Mouse (Mus musculus) left cerebral cortex, postnatal 14 days (tissue): ENCODE measurements around the gene D1Pas1. TPM values are rescaled to one million over a fixed set of nuclear protein-coding genes. Genes with fewer than 3 reads are reported as not detected.

Source experiments
- DNase-seq, 2 experiments: peaks; one replicate each; pipeline ENCODE4 v3.0.0; 2021 to 2022; ENCODE audit warnings: low spot score in 2 of 2, mixed read lengths in 1 of 2
- intact Hi-C: fragments of 180-260 bp; cut with DNase I; formaldehyde crosslinking; loops from one replicate; pipeline ENCODE4 v1.15.1; 2025
- long read RNA-seq, 2 experiments: library from polyadenylated mRNA; stranded (forward); transcript quantifications; one replicate each; pipeline ENCODE4 v2.0.0; 2021
- total RNA-seq, 2 experiments: library from RNA; stranded (reverse); gene quantifications; 2 replicates each; pipeline ENCODE4 v1.2.3; 2021

Gene D1Pas1
- under 1 TPM in 1 of 2 experiments, not detected in 1; 0.11 TPM for total RNA-seq
- long read RNA-seq, experiment 1: 0 reads
- long read RNA-seq, experiment 2: 0 reads

GRCm38 (mm10) chr1:186967201-186967812 lies at the start of gene D1Pas1:
Gene D1Pas1, plus strand, starts transcription at chr1:186967416.
- DNase-seq: no peak

DNA sequence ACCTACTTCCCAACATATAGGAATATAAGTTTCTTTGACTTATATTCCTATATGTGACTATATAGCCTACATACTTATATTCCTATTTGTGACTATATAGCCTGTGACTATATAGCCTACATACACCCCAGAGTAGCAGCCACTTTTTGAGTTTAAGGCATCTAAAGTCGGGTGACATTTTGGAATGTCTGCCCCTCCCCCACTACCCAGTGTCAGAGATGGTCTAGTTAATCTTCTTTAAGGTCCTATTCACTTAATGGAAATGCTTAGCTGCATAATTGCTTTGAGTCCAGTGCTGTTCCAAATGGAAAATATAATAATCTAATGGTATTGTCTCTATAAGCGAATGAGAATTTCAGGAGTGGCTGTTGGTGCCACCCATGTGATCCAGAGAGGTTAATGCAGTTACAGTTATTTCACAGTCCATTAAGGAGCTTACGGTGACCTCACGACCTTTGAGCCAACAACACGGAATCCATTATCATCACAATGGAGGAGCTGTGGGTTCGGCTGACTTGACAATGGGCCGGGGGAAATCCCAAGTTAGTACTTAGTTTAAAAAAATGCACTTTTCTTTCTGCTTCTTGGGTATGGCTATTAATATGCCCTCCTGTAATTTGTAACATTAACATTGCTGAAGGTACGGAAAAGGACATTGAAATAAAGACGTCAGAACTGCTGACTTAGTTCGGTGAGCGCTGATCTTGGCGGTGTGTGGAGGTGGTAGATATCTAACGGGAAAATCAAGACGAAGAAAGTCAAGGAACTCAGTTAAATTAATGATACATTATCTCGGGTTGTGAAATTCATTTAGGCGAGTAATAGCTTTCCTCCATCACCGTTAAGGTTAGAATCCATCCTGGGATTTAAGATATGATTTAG lies 44.5 kb upstream of the D1Pas1 start:
- intact Hi-C loops: no loop called here
- no peak for DNase-seq

More at GRCm38 (mm10) chr1:186967201-186967812, at the start of gene D1Pas1:
- intact Hi-C loops: no loop called here

- intact Hi-C loops: no loop called here
- DNase-seq: peak; percentile 3 to 5
Measured at GRCm38 (mm10) chr1:186924027-186924426, 43.2 kb upstream of the D1Pas1 start.

DNA sequence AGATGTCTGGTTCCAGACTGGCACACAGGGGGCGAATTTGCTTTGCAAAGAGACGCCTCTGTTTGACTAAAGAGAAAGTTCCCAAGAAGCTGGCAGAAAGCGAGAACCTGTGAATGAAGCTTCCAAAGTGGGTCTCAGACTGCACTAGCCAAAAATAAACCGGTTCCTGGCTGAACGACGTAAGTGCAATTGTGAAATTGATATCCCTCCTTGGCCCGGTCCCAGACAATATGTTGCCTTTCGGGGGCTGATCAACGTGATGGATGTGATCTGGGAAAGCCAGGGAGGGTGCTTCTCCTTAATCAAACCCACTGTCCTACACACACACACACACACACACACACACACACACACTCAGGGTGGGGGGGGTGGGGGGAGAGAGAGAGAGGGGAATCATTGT lies 41.8 kb upstream of the D1Pas1 start:
- intact Hi-C loops: no loop called here
- DNase-seq: peak; percentile 22 to 44

- intact Hi-C loops: no loop called here
- DNase-seq: no peak
Measured at GRCm38 (mm10) chr1:186926316-186926949, 40.8 kb upstream of the D1Pas1 start.

DNA sequence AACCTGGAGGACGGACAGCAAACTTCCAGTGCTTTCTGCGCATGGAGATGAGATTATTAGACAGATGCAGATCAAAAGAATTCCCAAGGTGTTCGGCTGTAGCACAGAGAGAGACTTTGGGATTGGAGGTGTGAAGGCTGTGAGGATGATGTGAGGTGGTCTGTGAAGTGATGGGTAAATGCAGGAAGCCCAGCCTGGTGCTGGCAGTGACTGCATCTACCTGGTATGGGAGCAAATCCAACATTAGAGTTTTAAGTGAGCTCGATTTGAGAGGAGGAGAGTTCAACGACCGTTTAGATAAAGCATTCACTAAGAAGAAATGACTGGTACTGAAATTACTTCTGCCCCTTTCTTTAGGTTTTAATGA lies 40.3 kb upstream of the D1Pas1 start:
- no peak for DNase-seq

DNA sequence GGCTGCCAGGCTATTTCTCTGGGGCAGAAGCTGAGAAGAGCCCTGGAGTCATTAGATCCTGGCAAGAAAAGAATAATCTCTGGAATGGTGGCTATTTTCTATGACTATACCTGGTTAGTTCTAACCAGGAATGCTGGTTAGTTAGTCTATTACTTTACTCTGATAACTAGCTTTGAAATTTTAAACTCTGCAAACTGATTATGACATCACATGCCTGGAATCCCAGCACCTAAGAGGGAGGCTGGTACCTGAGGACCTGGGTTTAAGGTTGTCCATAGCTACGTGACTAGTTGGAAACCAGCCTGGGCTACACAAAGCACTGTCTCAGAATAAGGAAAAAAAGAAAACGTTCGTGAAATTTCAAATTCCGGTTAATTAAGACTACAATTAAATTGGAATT lies 39.7 kb upstream of the D1Pas1 start:
- intact Hi-C loops: no loop called here
- no peak for DNase-seq

More for the DNA sequence above, 40.3 kb upstream of the D1Pas1 start:
- intact Hi-C loops: no loop called here

- no peak for DNase-seq
- intact Hi-C loops: no loop called here
Measured at GRCm38 (mm10) chr1:186930160-186930887, 36.9 kb upstream of the D1Pas1 start.

DNA sequence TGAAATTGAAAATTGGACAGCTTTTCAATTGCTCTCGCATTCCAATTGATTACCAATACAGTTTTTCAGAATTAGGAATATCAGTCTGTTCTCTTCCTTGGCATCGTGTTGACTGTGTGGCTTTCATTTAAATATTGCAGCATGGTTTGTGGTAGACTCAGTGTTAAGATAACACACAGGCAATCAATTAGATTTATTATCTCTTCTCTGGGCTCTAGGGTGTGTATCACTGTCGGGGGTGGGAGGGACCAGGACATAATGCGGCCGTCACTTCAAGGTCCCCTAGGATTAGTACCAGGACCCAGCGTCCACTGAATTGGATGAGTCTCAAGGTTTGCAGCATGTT lies 36.4 kb upstream of the D1Pas1 start:
- DNase-seq: no peak
- intact Hi-C loops: no loop called here

DNA sequence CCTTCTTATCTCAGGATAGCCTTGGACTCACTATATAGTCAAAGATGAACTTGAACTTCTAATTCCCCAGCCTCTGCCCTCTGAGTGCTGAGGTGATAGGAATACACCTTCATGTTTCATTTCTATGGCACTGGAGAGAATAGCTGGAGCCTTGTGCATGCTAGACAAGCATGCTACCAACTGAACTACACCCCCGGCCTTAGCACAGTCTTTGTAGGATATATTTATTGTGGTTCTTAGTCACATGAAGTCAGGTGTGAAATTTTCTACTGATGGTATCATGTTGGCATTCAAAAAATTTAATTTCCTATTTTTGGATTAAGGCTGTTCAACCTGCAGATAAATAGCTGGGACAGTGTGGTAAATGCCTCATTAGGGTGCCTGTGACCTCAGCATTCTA lies 33.0 kb upstream of the D1Pas1 start:
- DNase-seq: no peak
- intact Hi-C loops: no loop called here

DNA sequence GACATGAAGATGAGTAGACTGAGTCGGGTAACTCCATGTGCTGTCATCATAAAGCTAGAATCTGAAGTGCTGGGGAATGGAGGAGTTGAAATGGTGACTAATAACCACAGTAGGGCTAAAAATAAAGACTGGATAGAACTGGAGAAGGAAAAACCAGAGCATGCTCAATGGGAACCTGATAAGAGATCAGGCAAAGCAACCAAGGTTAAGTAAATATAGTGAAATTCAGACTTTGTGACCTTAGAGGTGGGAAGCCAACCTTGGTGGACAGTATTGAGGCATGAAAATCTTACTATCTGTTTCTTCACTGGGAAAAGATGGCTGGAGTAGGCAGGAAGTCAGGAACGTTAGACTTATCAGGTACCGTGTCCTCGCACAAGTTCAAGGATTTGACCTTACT lies 14.8 kb upstream of the D1Pas1 start:
- intact Hi-C loops: no loop called here
- DNase-seq: no peak

GRCm38 (mm10) chr1:186954591-186954990 lies 12.6 kb upstream of the D1Pas1 start:
- DNase-seq: no peak
- intact Hi-C loops: no loop called here

GRCm38 (mm10) chr1:186959380-186959779 lies 7.8 kb upstream of the D1Pas1 start:
- intact Hi-C loops: no loop called here
- peak in 1 of 2 experiments; percentile 3 for DNase-seq

GRCm38 (mm10) chr1:186964143-186964875 lies 2.9 kb upstream of the D1Pas1 start:
- DNase-seq: no peak
- intact Hi-C loops: no loop called here

DNA sequence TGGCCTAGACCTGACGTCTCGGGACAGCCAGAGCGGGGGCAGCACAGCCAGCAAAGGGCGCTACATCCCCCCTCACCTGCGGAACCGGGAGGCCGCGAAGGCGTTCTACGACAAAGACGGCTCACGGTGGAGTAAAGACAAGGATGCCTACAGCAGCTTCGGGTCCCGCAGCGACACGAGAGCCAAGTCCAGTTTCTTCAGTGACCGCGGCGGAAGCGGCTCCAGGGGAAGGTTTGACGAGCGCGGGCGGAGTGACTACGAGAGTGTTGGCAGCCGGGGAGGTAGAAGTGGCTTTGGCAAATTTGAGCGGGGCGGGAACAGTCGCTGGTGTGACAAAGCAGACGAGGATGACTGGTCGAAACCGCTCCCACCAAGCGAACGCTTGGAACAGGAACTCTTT lies 710 bp downstream of the D1Pas1 start:
- no peak for DNase-seq
- intact Hi-C loops: no loop called here

DNA sequence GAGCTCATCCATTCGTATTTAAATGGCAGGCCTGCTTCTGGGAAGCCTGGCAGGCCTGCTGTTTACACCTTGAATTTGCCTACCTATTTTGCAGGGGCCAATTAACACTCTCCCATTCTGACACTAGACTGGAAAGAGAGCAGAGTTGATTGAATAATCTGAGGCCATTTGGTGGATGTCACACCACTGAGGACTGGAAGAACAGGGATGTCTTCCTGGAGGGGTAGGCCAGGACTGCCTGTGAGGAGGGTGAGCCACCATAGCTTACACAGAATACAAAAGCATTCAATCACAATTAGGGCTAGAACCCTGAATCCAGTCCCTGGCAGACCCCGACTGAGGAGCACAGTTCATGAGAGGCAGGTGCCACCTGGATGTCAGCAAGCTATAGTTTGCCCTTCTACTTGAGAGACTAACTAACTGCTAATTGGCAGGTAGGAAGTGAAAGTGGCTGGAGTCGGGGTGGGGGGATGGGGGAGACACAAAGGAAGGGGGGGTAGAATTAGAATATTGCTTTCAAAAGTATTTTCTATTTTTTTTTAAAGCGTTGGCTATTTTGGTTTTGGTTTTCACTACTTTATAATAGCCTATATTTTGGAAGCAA lies 9.8 kb downstream of the D1Pas1 start:
- intact Hi-C loops: no loop called here
- no peak for DNase-seq

DNA sequence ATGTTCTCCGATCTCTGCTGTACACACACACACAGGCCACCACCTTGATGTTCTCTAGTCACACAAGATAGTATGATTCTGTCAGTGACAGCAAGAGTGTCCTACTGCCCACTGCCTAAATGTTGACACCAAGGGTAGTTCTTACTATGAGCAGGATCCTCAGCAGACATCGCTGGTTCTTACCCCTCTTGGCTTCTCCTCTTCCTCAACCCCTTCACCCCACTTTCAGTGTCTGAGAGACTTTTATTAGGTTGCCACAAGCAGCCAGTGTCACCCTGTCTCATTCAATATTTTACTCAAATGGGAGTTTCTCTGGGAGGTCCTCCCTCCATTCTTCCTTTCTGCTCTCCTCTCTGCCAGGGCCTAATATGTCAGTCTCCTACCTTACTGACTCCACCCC lies 10.6 kb downstream of the D1Pas1 start:
- DNase-seq: no peak
- intact Hi-C loops: no loop called here

GRCm38 (mm10) chr1:186979465-186979864 lies 12.2 kb downstream of the D1Pas1 start:
- no peak for DNase-seq
- intact Hi-C loops: no loop called here

DNA sequence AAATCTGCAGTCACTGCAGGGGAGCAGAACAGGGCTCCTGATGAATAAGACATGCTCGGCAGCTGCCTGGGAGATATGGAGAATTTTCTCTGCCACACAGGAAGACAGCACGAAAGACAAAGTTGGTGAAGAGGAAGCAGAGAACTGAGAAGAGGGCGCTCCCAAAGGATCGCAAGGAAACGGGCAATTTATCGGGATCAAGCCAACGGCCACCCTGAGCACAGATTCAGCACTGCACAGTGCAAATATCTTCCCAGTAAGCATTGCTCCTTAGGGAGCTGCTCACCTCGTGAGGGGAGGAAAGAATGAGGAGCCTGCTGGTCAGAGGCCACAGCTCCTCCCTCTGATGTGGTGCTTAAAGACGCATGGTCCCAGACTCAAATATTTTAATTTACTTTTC lies 13.3 kb downstream of the D1Pas1 start:
- intact Hi-C loops: no loop called here
- DNase-seq: no peak
